Mouse (Mus musculus) left cerebral cortex, adult 8-10 months (tissue): ENCODE measurements around the gene Ccdc59. TPM values are rescaled to one million over a fixed set of nuclear protein-coding genes. Genes with fewer than 3 reads are reported as not detected.

Experiments used
- DNase-seq, 2 experiments: peaks; one replicate each; pipeline ENCODE4 v3.0.0; 2022; ENCODE audit warnings: low spot score in 2 of 2
- total RNA-seq, 4 experiments: library from RNA; stranded (reverse); gene quantifications; 2 replicates each; pipeline ENCODE4 v1.2.4; 2022

Ccdc59 gene
- total RNA-seq: 10 to 100 TPM; 17.3 to 21.0 (median 20.1) TPM

DNA sequence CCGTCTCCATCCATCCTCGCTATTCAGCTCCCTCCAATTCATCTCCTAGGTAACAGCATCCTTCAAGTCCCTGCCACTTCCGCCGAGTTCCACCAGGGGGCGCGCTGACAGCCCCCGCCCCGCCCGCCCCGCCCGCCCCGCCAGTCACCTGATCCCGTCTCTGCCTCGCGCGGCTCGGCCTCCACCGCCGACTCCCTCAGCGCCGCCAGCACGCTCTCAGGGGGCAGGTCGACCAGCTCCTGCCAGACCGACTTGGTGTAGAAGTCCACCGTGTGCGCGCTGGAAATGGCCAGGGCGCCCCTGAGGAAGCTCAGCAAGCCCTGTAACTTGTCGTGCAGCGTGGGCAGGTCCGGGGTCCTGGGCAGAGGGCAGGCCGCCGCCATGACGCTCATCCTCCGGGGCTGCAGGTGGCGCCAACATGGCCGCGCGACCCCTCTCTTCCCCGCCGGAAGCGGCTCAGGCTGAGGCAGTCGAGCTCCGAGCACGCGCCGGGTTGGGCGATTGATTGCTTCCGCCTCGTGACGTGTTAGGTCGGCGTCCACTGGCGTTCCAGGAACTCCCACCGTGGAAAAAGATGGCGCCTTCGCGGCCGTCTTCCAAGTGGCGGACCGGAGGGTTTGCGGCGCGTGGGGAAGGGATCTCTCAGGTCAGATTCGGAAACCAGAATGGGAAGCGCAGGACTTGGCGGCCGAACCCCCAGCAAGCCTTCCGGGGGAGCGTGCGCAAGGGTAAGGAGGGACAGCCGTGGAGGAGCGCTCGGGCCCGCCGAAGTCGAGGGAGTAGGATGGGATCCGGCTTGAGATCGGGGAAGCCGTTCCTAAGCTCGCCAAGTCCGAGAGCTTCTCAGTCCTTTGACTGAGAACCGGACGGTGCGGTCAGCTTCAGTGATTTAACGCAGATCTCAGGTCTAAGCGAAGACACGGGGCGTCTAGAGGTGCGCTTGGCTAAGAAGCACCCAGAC, at the start of gene Ccdc59, which contains the start of gene Mettl25:
Gene Ccdc59, plus strand, starts transcription at position 140 of the 961 bp plus-strand sequence.
Gene Mettl25, minus strand, starts transcription at position 453 of the 961 bp plus-strand sequence.
- peak; percentile 94 to 97 for DNase-seq

DNA sequence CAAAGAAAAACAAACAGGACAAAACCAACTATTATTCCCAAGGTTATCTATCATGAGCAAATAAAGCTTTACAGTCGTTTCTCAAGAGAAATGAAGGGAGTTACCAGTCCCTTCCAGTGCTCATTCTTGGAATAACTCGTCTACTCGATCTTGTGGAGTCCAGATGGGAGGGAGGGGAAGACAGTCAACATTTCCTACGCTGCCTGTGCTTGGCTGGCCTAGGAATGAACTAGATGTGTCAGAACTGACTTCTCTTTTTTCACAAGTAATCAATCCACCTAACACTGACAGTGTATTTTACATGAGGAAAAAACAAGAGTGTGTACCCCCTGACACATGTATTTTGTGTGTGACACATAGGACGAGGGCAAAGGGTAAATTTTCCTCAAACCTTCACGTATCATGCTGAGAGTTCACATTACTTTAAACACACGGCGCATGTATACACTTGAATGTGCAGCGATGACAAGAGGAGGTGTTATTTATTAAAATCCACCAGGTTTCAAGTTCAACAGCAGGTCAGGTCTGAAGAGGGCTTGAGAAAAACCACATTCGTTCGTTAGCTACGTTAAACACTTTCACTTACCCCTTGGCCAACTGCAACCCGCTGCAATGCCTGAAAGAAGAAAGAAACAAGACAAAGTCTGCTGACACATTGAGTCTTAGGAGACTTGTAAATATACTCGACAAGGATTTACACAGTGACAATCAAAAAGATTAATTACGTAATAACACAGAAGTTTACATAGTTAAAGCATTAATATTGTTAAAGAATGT, 46.9 kb upstream of the Ccdc59 start:
- DNase-seq: no peak

DNA sequence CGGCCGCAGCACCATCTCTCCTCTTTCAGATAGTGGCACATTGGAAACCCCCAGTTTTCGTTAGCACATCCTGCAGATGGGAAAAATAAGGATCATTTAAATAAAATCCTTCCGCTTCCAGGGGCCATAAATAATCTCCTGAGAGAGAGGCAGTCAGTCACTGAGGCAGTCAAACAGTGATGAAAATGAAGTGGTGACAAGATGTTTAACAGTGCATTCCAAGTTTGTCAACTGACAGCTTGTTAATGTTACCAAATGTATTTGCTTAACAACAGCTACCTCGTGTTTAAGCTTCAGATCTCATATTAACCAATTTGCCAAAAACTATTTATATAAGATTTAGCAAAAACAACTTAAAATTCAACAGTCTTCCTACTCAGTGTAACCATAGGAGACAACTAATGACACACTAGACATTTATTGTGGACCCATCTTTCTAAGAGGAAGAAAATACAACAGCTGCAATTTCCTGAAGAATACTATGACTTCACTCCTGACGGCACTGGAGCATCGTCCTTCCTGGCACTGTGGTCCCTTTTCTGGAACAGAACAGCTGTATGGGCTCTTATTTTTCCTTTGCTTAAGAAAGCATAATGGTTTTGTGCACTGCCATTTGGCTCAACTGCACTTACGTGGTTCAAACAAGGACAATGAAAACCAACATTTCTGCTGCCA, 43.5 kb upstream of the Ccdc59 start:
- no peak for DNase-seq

DNA sequence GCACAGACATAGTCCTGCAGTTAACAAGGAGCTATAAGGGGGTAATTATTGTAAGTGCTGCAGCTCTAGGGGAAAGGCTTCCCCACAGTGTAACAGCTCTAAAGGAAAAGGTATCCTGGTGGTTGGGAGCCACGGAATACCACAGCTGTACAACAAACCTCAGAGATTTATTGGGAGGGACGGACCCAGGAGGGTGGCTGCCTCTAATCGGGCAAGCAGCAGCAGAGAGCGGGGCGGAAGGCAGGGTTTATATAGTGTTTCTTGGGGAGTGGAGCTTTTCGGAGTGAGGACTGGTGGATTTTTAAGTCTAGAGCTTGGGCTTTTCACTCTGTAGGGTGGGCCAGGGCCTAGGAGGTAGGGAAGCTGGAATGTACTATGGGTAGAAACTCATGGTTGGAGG, 39.7 kb upstream of the Ccdc59 start:
- DNase-seq: no peak

DNA sequence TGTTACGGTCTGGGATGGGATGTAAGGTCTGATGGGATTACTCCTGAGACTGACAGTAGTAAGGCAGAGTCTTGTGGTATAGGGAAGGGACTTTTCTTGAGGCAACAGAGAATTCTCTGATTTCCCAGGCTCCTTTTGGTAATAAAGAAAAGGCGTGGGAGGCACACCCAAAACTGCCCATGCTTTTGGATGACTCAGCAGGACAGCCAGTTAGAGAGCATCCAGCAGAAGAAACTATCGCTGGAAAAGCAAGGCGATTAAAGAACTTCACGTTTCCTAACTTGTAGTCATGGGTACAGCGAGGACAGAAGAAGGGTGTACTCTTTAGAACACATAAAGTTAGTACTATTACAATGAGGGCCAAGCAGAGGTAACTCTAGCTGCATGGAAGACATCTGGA, 38.7 kb upstream of the Ccdc59 start:
- no peak for DNase-seq

DNA sequence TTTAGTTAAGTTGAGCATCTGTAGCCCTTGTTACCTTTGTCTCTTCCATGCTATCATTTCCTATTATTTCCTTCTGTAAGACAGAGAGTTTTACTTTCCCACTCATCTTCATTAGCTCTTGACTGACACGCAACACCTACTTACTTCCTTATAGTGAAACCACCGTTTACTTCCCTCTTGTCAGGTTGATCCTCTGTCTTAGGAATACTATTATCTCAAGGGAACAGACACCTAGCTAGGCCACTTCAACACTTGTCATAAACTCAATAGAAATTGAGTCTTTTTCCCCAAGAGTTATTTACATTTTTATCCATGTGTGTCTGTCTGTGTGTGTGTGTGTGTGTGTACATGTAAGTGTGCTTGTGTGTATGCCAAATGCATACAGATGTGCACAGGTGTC, 37.4 kb upstream of the Ccdc59 start:
- DNase-seq: no peak

DNA sequence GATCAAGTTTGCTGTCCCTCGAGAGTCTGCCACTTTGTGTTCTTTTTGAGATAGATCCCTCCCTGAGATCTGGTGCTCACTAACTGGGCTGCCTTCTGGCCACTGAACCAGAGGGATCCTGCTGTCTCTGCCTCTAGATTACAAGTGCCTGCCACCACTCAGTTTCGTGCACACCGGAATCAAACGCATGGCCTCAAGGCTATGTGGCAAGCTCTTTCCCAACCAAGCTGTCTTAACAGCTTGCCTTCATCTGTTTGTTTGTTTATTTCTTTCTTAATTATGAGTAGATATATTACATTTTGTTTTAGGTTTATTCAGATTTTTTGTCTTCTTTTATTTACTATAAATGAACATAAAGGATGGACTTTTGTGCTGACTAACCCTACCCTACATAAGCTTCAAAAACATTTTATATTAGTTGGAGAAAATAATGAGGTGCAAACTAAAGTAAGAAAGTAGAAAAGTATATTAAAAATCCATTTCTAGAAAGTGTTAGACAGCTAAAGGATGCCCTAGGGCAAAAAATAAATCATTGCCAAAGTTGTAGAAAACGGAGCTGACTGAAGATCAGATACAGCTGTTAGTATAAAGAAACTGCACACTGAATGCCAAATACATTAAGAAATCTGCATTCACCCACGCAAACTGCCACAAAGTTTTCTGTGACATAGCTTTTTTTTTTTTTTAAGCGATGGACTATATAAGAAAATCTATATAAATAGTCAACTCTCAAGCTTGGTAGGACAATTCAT, 34.4 kb upstream of the Ccdc59 start:
- DNase-seq: no peak

DNA sequence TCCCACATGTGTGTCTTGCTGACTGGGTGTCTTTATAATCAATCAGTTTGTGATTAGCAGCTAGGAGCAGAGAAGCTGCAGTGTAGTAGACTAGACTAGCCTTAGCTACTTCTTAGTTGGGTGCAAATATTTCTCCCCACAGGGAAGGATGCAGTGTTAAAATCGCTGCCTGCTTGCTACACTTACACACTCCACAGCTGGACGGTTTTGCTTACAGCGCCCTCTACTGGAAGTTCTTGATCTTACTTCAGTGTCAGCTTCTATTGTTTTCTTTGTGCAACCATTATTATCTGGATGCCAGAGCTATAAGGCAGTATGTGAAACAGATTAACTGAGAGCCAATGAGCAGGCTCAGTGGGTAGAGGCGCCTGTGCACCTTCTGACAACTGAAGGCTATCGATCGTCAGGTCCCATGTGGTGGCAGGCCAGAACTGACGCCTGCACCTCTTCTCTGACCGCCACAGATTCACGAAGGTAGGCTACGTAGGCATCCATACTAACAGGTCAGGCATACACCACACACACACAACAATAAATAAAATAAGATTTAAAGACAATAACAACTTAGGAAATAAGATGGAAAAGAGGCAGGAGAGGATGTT, 6.1 kb upstream of the Ccdc59 start:
- no peak for DNase-seq

DNA sequence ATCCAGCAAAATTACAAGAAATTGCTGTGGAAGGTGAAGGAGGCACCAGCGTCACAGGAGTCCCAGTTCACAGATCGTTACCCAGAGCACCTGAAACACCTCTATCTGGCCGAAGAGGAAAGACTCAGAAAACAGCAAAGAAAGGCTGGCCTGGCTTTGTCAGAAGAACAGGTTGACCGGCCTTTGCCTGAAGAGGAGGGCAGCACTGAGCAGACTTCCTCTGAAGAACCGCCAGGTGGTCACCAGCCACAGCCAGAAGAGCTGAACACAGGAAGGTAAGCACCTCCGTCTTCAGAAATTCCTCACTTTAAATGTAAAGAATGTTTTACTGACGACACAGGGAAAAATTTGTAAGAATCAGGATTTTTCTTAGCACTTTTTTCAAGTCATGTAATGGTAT, 1.7 kb downstream of the Ccdc59 start:
- no peak for DNase-seq

DNA sequence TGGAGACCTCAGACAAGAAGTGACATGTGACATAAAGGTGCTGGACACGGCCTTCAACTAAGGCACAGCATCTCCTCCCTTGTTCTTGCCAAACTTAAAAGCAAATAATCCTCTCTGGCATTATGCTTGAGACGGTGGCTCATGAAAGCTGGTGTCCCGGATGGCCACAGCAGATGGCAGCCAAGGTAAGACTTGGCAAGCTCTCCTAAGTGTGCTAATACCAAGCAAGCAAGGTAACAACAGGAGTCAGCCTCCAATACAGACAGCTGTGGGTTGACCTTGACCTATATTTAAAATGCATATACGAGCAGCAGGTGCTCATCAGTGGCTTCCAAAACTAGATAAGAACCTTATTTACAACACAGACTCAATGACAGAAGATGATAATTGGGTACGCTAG, 9.4 kb downstream of the Ccdc59 start:
- no peak for DNase-seq

DNA sequence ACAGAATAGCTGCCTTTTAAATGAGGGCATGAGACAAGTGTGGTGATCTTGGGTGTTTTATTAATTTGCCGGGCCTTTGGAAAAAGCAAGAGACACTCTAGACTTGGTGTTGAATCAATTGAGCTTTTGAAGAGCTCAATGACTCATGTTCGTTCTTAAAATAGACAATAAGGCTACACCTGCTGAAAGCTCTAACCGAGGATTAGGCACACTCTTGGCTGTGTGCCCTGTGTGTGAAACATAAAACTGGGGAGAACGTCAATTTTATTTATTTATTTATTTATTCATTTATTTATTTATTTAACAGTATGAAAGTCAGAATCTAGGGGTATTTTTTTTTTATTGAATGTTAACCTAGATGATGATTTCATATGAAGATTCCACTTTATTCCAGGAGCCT, 10.3 kb downstream of the Ccdc59 start:
- DNase-seq: no peak

DNA sequence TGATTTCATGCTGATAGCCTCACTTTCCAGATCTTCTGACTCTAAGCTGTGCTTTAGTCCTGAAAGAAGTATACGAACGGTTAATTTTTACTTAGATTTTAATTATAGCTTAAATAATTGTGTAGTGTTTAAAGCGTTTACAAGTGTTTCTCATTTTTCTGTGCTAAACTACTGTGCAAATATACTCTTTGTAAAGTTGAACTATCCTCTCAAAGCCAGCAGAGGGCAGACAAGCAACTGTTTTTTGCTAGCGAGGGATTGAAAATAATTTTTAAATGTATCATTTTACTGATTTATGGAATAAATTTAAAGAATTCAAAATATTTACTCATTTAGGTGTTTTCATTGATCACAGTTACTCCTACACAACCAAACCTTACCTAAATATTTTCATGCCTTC, 26.4 kb downstream of the Ccdc59 start:
- no peak for DNase-seq

Other genes with a start within 250 kb of the Ccdc59 start
- 10 to 100 TPM in 1 of 4 experiments, 1 to 10 TPM in 3; 7.5 to 10.1 (median 8.4) TPM for gene Mettl25, start 313 bp downstream of the Ccdc59 start, total RNA-seq